Mouse (Mus musculus) ES-E14 (cell line): ENCODE data around the gene Mdc1. TPM values are rescaled to one million over a fixed set of nuclear protein-coding genes. Genes with fewer than 3 reads are reported as not detected.

Experiments used
- DNase-seq: peaks from one replicate; pipeline ENCODE4 v3.0.0-alpha.2; 2013; ENCODE audit warnings: low read depth, low spot score
- H3K27ac ChIP-seq: 2 replicates; pipeline ENCODE4 v1.5.1; 2012; ENCODE audit warnings: low read depth, mild to moderate bottlenecking, low read length, moderate library complexity, mixed read lengths; ENCODE audit not compliant: poor library complexity, insufficient read depth, severe bottlenecking
- H3K36me3 ChIP-seq: 2 replicates; pipeline ENCODE4 v1.6.1; 2012; ENCODE audit warnings: mild to moderate bottlenecking, low read length, moderate library complexity, mixed read lengths; ENCODE audit not compliant: control insufficient read depth, poor library complexity, insufficient read depth, severe bottlenecking
- H3K4me1 ChIP-seq, 2 experiments: fragments of 150-350 bp in 1 of 2; sonication (generic) in 1 of 2; 2 replicates each; pipeline ENCODE4 v1.6.1; 2012; ENCODE audit warnings: low read length in 2 of 2, mild to moderate bottlenecking in 1 of 2, mixed read lengths in 1 of 2; ENCODE audit not compliant: control insufficient read depth in 2 of 2, insufficient read depth in 2 of 2, poor library complexity in 1 of 2
- H3K4me3 ChIP-seq, 2 experiments: fragments of 150-350 bp in 1 of 2; sonication (generic) in 1 of 2; 2 replicates each; pipeline ENCODE4 v1.5.1; 2012; ENCODE audit warnings: low read length in 2 of 2, low read depth in 1 of 2, mild to moderate bottlenecking in 1 of 2, mixed read lengths in 1 of 2; ENCODE audit not compliant: insufficient read depth in 1 of 2, poor library complexity in 1 of 2, severe bottlenecking in 1 of 2
- H3K9ac ChIP-seq: 2 replicates; pipeline ENCODE4 v1.6.1; 2012; ENCODE audit warnings: low read depth, mild to moderate bottlenecking, low read length, mixed read lengths; ENCODE audit not compliant: poor library complexity, insufficient read depth, severe bottlenecking
- H3K9me3 ChIP-seq: fragments of 150-350 bp; sonication (generic); 2 replicates; pipeline ENCODE4 v1.6.1; 2012; ENCODE audit warnings: low read depth, mild to moderate bottlenecking, low read length; ENCODE audit not compliant: control insufficient read depth, insufficient read depth
- CHD2 ChIP-seq: IDR thresholded peaks from 2 replicates; pipeline ENCODE4 v1.6.1; 2014; ENCODE audit warnings: mild to moderate bottlenecking, low read depth, low read length, inconsistent platforms
- HCFC1 ChIP-seq: IDR thresholded peaks from 2 replicates; pipeline ENCODE4 v1.6.1; 2012; ENCODE audit warnings: low read length, inconsistent platforms, borderline replicate concordance; ENCODE audit not compliant: insufficient read depth
- MAFK ChIP-seq: IDR thresholded peaks from 2 replicates; pipeline ENCODE4 v1.6.1; 2014; ENCODE audit warnings: mild to moderate bottlenecking, low read depth, low read length, inconsistent platforms; ENCODE audit not compliant: insufficient read depth
- ZC3H11A ChIP-seq: IDR thresholded peaks from 2 replicates; pipeline ENCODE4 v1.6.1; 2012; ENCODE audit warnings: low read depth, mild to moderate bottlenecking, inconsistent platforms, low read length, borderline replicate concordance
- ZNF384 ChIP-seq: IDR thresholded peaks from 2 replicates; pipeline ENCODE4 v1.6.1; 2012; ENCODE audit warnings: low read depth, low read length, inconsistent platforms
- in situ Hi-C, 2 experiments: fragments of 600-800 bp; cut with MboI; formaldehyde crosslinking; loops; one replicate each; pipeline ENCODE4 v1.15.1; 2025; ENCODE audit warnings: low sequenced_read_pairs in 2 of 2, inconsistent platforms in 1 of 2; ENCODE audit not compliant: unreplicated experiment in 2 of 2
- total RNA-seq: library from RNA; depleted of rRNA; stranded (reverse); fragments of 300-350 nt; gene quantifications from 2 replicates; pipeline ENCODE4 v1.2.3, GENCODE M21; 2012

Mdc1 gene
- total RNA-seq, 1 experiment: 23.8 TPM

GRCm38 (mm10) chr17:35808073-35808472 is 33.2 kb upstream of the Mdc1 start:
- no peak overlapping the region for H3K27ac ChIP-seq
- DNase-seq: no peak
- in situ Hi-C loops: no loop called here

GRCm38 (mm10) chr17:35809395-35809794 is 31.9 kb upstream of the Mdc1 start:
- Histone ChIP-seq H3K4me1 (peaks cover 2 to 12% of the 10 kb centered on the region in 2 experiments), H3K9ac (no peak overlapping the region), H3K4me3 (no peak overlapping the region), H3K27ac (no peak overlapping the region), H3K9me3 (no peaks in the 10 kb centered on the region), H3K36me3 (no peaks in the 10 kb centered on the region)
- no peak for DNase-seq
- in situ Hi-C loops: no loop called here
- no peak for TF ChIP-seq HCFC1
- no peak for TF ChIP-seq ZNF384
- TF ChIP-seq CHD2: no peak
- no peak for TF ChIP-seq MAFK
- no peak for TF ChIP-seq ZC3H11A

More at GRCm38 (mm10) chr17:35808073-35808472, 33.2 kb upstream of the Mdc1 start:
- H3K9ac ChIP-seq: no peak overlapping the region
- H3K36me3 ChIP-seq: no peaks in the 10 kb centered on the region
- H3K4me3 ChIP-seq: no peak overlapping the region
- H3K9me3 ChIP-seq: no peaks in the 10 kb centered on the region
- H3K4me1 ChIP-seq: peaks cover 2 to 9% of the 10 kb centered on the region in 2 experiments; a peak in 3 of 4 replicates
- TF ChIP-seq MAFK: no peak
- no peak for TF ChIP-seq ZNF384
- no peak for TF ChIP-seq HCFC1
- no peak for TF ChIP-seq ZC3H11A
- no peak for TF ChIP-seq CHD2

- in situ Hi-C loops: no loop called here
- Histone ChIP-seq H3K4me3 (no peak overlapping the region), H3K27ac (no peak overlapping the region), H3K9me3 (no peaks in the 10 kb centered on the region), H3K4me1 (peaks cover 2 to 12% of the 10 kb centered on the region in 2 experiments), H3K9ac (no peak overlapping the region), H3K36me3 (no peaks in the 10 kb centered on the region)
- no peak for TF ChIP-seq HCFC1
- TF ChIP-seq ZNF384: no peak
- no peak for DNase-seq
Observed at GRCm38 (mm10) chr17:35810900-35811648, 30.2 kb upstream of the Mdc1 start.

- Histone ChIP-seq H3K9me3 (no peaks in the 10 kb centered on the region), H3K4me1 (peaks cover 2 to 15% of the 10 kb centered on the region in 2 experiments), H3K4me3 (no peak overlapping the region), H3K36me3 (no peaks in the 10 kb centered on the region), H3K27ac (no peak overlapping the region), H3K9ac (no peak overlapping the region)
- in situ Hi-C loops: no loop called here
- TF ChIP-seq ZNF384 (no peak), ZC3H11A (no peak), HCFC1 (no peak), CHD2 (no peak), MAFK (no peak)
- no peak for DNase-seq
Observed at GRCm38 (mm10) chr17:35812307-35812706, 29.0 kb upstream of the Mdc1 start.
